Mouse (Mus musculus): Measurements from ENCODE around the gene Spag9. TPM values are rescaled to one million over a fixed set of nuclear protein-coding genes. Genes with fewer than 3 reads are reported as not detected.
A peak's percentile ranks its signal among the peaks of the same experiment; 100 is the strongest.

Gene Spag9
- total and polyA plus RNA-seq, 2 experiments from 2014 or later: 80.7 to 131 TPM

- no peak for TF ChIP-seq CTCF (IDR thresholded peaks at IDR 0.05)
- Histone ChIP-seq H3K36me3 (ENCODE audit: insufficient read depth, low read length) (no peaks in the 10 kb centered on the region), H3K4me1 (ENCODE audit: insufficient read depth, low read length) (no peaks in the 10 kb centered on the region), H3K9me3 (ENCODE audit: low read length) (no peaks in the 10 kb centered on the region), H3K4me2 (ENCODE audit: low read depth, low read length, poor library complexity, severe bottlenecking) (no peak overlapping the region), H3K4me3 (ENCODE audit: low read depth, low read length) (no peak overlapping the region), H3K27me3 (ENCODE audit: insufficient read depth, low read length) (no peaks in the 10 kb centered on the region), H3K9ac (replicated peaks; ENCODE audit: low read length, poor library complexity, severe bottlenecking) (no peak overlapping the region), H3K27ac (ENCODE audit: low read depth, low read length) (no peak overlapping the region)
- ATAC-seq (ENCODE audit: low FRiP score) (no peak), DNase-seq (ENCODE audit: low spot score) (no peak)
- 86% methylated on average over 5 of the region's 5 CpGs for WGBS
These were observed 22.9 kb upstream of the Spag9 start for GRCm38 (mm10) chr11:93972951-93973350.

- DNase-seq (ENCODE audit: low spot score): peak; percentile 22
- TF ChIP-seq CTCF (IDR thresholded peaks at IDR 0.05): no peak
- Histone ChIP-seq H3K36me3 (ENCODE audit: insufficient read depth, low read length) (no peaks in the 10 kb centered on the region), H3K4me3 (ENCODE audit: low read depth, low read length) (no peak overlapping the region), H3K9me3 (ENCODE audit: low read length) (no peaks in the 10 kb centered on the region), H3K27ac (ENCODE audit: low read depth, low read length) (no peak overlapping the region), H3K4me1 (ENCODE audit: insufficient read depth, low read length) (no peaks in the 10 kb centered on the region), H3K4me2 (ENCODE audit: low read depth, low read length, poor library complexity, severe bottlenecking) (no peak overlapping the region), H3K27me3 (ENCODE audit: insufficient read depth, low read length) (no peaks in the 10 kb centered on the region), H3K9ac (replicated peaks; ENCODE audit: low read length, poor library complexity, severe bottlenecking) (no peak overlapping the region)
- ATAC-seq (ENCODE audit: low FRiP score): no peak
- 67% methylated on average over 6 of the region's 6 CpGs for WGBS
These were observed 16.3 kb upstream of the Spag9 start for GRCm38 (mm10) chr11:93979502-93980049.

- no peaks in the 10 kb centered on the region for H3K27me3 ChIP-seq (ENCODE audit: insufficient read depth, low read length)
- no peak overlapping the region for H3K9ac ChIP-seq (replicated peaks; ENCODE audit: low read length, poor library complexity, severe bottlenecking)
- H3K27ac ChIP-seq (ENCODE audit: low read depth, low read length): no peak overlapping the region
- no peak for TF ChIP-seq CTCF (IDR thresholded peaks at IDR 0.05)
- no peaks in the 10 kb centered on the region for H3K4me1 ChIP-seq (ENCODE audit: insufficient read depth, low read length)
- no peak overlapping the region for H3K4me3 ChIP-seq (ENCODE audit: low read depth, low read length)
- H3K4me2 ChIP-seq (ENCODE audit: low read depth, low read length, poor library complexity, severe bottlenecking): no peak overlapping the region
- no peaks in the 10 kb centered on the region for H3K9me3 ChIP-seq (ENCODE audit: low read length)
- no peaks in the 10 kb centered on the region for H3K36me3 ChIP-seq (ENCODE audit: insufficient read depth, low read length)
- no peak for ATAC-seq (ENCODE audit: low FRiP score)
- DNase-seq (ENCODE audit: low spot score): no peak
- WGBS: 94% methylated on average over 3 of the region's 3 CpGs
These were observed 11.3 kb upstream of the Spag9 start for GRCm38 (mm10) chr11:93984619-93985018.

- DNase-seq (ENCODE audit: low spot score): no peak
- Histone ChIP-seq H3K9me3 (ENCODE audit: low read length) (no peaks in the 10 kb centered on the region), H3K4me2 (ENCODE audit: low read depth, low read length, poor library complexity, severe bottlenecking) (no peak overlapping the region), H3K4me1 (ENCODE audit: insufficient read depth, low read length) (no peaks in the 10 kb centered on the region), H3K9ac (replicated peaks; ENCODE audit: low read length, poor library complexity, severe bottlenecking) (no peak overlapping the region), H3K27ac (ENCODE audit: low read depth, low read length) (no peak overlapping the region), H3K36me3 (ENCODE audit: insufficient read depth, low read length) (no peaks in the 10 kb centered on the region), H3K4me3 (ENCODE audit: low read depth, low read length) (no peak overlapping the region), H3K27me3 (ENCODE audit: insufficient read depth, low read length) (no peaks in the 10 kb centered on the region)
- no peak for TF ChIP-seq CTCF (IDR thresholded peaks at IDR 0.05)
- WGBS: 89% methylated on average over 5 of the region's 5 CpGs
- no peak for ATAC-seq (ENCODE audit: low FRiP score)
These were observed 10.6 kb upstream of the Spag9 start for GRCm38 (mm10) chr11:93985265-93985664.

GRCm38 (mm10) chr11:93986298-93986697, 9.6 kb upstream of the Spag9 start:
- ATAC-seq (ENCODE audit: low FRiP score) (no peak), DNase-seq (ENCODE audit: low spot score) (no peak)
- no peaks in the 10 kb centered on the region for H3K9me3 ChIP-seq (ENCODE audit: low read length)
- no peaks in the 10 kb centered on the region for H3K27me3 ChIP-seq (ENCODE audit: insufficient read depth, low read length)
- no peaks in the 10 kb centered on the region for H3K36me3 ChIP-seq (ENCODE audit: insufficient read depth, low read length)
- H3K4me3 ChIP-seq (ENCODE audit: low read depth, low read length): no peak overlapping the region
- H3K9ac ChIP-seq (replicated peaks; ENCODE audit: low read length, poor library complexity, severe bottlenecking): no peak overlapping the region
- TF ChIP-seq CTCF (IDR thresholded peaks at IDR 0.05): no peak
- no peaks in the 10 kb centered on the region for H3K4me1 ChIP-seq (ENCODE audit: insufficient read depth, low read length)
- H3K4me2 ChIP-seq (ENCODE audit: low read depth, low read length, poor library complexity, severe bottlenecking): no peak overlapping the region
- no peak overlapping the region for H3K27ac ChIP-seq (ENCODE audit: low read depth, low read length)

GRCm38 (mm10) chr11:93987026-93987425, 8.9 kb upstream of the Spag9 start:
- no peak for ATAC-seq (ENCODE audit: low FRiP score)

More at GRCm38 (mm10) chr11:93987026-93987425, 8.9 kb upstream of the Spag9 start:
- Histone ChIP-seq H3K4me1 (ENCODE audit: insufficient read depth, low read length) (no peaks in the 10 kb centered on the region), H3K4me3 (ENCODE audit: low read depth, low read length) (no peak overlapping the region), H3K9ac (replicated peaks; ENCODE audit: low read length, poor library complexity, severe bottlenecking) (no peak overlapping the region), H3K36me3 (ENCODE audit: insufficient read depth, low read length) (no peaks in the 10 kb centered on the region), H3K4me2 (ENCODE audit: low read depth, low read length, poor library complexity, severe bottlenecking) (no peak overlapping the region), H3K9me3 (ENCODE audit: low read length) (no peaks in the 10 kb centered on the region), H3K27me3 (ENCODE audit: insufficient read depth, low read length) (no peaks in the 10 kb centered on the region), H3K27ac (ENCODE audit: low read depth, low read length) (no peak overlapping the region)
- no peak for DNase-seq (ENCODE audit: low spot score)
- WGBS: 83% methylated on average over 4 of the region's 4 CpGs
- TF ChIP-seq CTCF (IDR thresholded peaks at IDR 0.05): no peak
